Mouse (Mus musculus) heart, embryonic 15.5 days (tissue): Measurements from ENCODE around the gene Cdhr2. TPM values are rescaled to one million over a fixed set of nuclear protein-coding genes. Genes with fewer than 3 reads are reported as not detected.
A peak's percentile ranks its signal among the peaks of the same experiment; 100 is the strongest.

Experiments used
- ATAC-seq: fragments of 200-750 bp; cut with Nextera tagmentation; replicated peaks from 2 replicates; pipeline ENCODE4 v1.8.0; 2017; ENCODE audit warnings: low read depth, moderate TSS enrichment; ENCODE audit not compliant: insufficient number of reproducible peaks, insufficient read depth, low FRiP score
- H3K27ac ChIP-seq: fragments of 300-500 bp; sonication (generic); 2 replicates; pipeline ENCODE4 v1.5.1; 2015; ENCODE audit warnings: mild to moderate bottlenecking, inconsistent platforms
- H3K27me3 ChIP-seq: fragments of 300-500 bp; sonication (generic); 2 replicates; pipeline ENCODE4 v1.6.1; 2015; ENCODE audit warnings: inconsistent platforms
- H3K36me3 ChIP-seq: fragments of 300-500 bp; sonication (generic); 2 replicates; pipeline ENCODE4 v1.6.1; 2015; ENCODE audit warnings: mild to moderate bottlenecking, inconsistent platforms
- H3K4me1 ChIP-seq: fragments of 300-500 bp; sonication (generic); replicated peaks from 2 replicates; pipeline ENCODE4 v1.6.1; 2015; ENCODE audit warnings: inconsistent platforms
- H3K4me2 ChIP-seq: fragments of 300-500 bp; sonication (generic); 2 replicates; pipeline ENCODE4 v1.6.1; 2015; ENCODE audit warnings: inconsistent platforms, mild to moderate bottlenecking, moderate library complexity
- H3K4me3 ChIP-seq: fragments of 300-500 bp; sonication (generic); 2 replicates; pipeline ENCODE4 v1.5.1; 2015; ENCODE audit warnings: mild to moderate bottlenecking, inconsistent platforms
- H3K9ac ChIP-seq: fragments of 300-500 bp; sonication (generic); 2 replicates; pipeline ENCODE4 v1.6.1; 2015; ENCODE audit warnings: mild to moderate bottlenecking, inconsistent platforms
- H3K9me3 ChIP-seq: fragments of 300-500 bp; sonication (generic); replicated peaks from 2 replicates; pipeline ENCODE4 v1.6.1; 2016; ENCODE audit warnings: inconsistent platforms
- WGBS: fragments of 180-500 bp; shearing (Covaris S2); methylation state at CpG from one replicate; pipeline ENCODE4 v1.1.7; 2015; ENCODE audit warnings: mixed read lengths; 5-methylcytosine and 5-hydroxymethylcytosine counted together
- polyA plus RNA-seq: library from polyadenylated mRNA; unstranded; fragments of >200 nt; fragmentation: Nextera tagmentation; extraction: Ambion mirVana; gene quantifications from 2 replicates; pipeline ENCODE4 v1.2.1, GENCODE M21; 2015

Gene Cdhr2
- polyA plus RNA-seq, 1 experiment from 2014 or later: 0.04 TPM

DNA sequence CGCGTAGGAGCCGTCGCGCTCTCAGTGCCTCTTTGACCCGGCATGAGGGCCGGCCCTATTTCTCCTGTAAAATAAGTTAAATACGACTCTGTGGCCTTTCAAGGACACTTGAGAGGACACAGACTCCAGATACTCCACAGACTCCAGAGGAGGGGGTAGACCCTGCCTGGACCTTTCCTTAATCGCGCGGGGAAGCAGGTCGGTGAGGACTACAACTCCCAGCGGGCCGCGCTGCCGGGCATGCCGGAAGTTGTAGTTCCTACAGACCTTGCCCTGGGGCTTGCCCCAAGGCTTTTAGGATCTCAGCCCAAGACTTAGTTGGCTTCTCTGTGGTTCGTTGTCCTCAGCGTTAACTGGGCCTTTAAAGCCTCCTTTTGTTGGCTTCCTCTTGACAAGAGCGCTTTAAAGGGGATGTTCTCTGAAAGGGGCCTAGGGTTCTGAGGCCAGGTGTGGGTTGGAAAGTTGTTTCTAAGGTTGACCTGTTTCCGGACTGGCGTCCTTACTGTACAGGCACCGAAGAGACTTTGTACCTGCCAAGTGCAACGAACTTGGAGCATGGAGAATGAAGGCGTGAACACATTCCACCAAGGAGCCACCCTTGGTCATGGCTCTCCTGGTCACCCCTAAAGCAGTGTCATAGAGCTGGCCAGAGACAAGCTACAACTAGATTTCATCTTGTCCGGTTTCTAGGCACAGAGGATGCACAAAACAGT is 6.8 kb upstream of the Cdhr2 start:
- H3K4me2 ChIP-seq: peak overlapping the region; percentile 66
- no peaks in the 10 kb centered on the region for H3K27me3 ChIP-seq
- peak; percentile 56 for ATAC-seq
- H3K9me3 ChIP-seq: no peaks in the 10 kb centered on the region
- H3K36me3 ChIP-seq: no peaks in the 10 kb centered on the region
- H3K4me1 ChIP-seq: peaks cover 30% of the 10 kb centered on the region
- peak overlapping the region; percentile 91 for H3K4me3 ChIP-seq
- H3K27ac ChIP-seq: peak overlapping the region; percentile 98
- peak overlapping the region; percentile 67 for H3K9ac ChIP-seq
- 13% methylated on average over 26 of the region's 26 CpGs for WGBS

- H3K4me3 ChIP-seq: no peak overlapping the region
- no peaks in the 10 kb centered on the region for H3K9me3 ChIP-seq
- no peak overlapping the region for H3K27ac ChIP-seq
- H3K4me1 ChIP-seq: peaks cover 26% of the 10 kb centered on the region
- no peaks in the 10 kb centered on the region for H3K27me3 ChIP-seq
- 84% methylated on average over 11 of the region's 11 CpGs for WGBS
- H3K36me3 ChIP-seq: no peaks in the 10 kb centered on the region
- no peak for ATAC-seq
- no peak overlapping the region for H3K4me2 ChIP-seq
- H3K9ac ChIP-seq: no peak overlapping the region
These were observed 5.6 kb upstream of the Cdhr2 start for GRCm38 (mm10) chr13:54695479-54696230.

DNA sequence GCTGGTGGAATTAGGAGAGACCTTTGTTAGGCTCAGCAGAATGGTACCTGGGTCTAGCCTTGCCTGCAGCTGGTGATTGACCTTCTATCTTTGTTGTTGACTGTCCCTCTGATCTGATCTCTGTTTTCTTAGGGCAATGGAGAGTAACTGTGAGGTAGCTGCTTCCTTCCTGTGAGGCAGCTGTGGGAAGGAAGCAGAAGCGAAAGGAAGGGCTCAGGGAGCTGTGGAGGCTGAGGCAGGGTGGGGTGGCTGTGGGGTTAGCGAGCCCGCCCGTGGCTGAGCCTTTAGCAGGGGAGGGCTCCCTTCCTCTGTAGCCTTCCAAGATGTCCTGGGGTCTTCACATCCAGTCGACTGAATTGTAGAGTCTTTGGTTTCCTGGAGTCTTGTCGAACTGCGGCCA is 1.2 kb downstream of the Cdhr2 start:
- Histone ChIP-seq H3K4me2 (no peak overlapping the region), H3K9me3 (no peaks in the 10 kb centered on the region), H3K4me1 (no peaks in the 10 kb centered on the region), H3K27me3 (0 out of 2 replicates have a peak, but pooled peaks cover 3% of the 10 kb centered on the region), H3K36me3 (no peaks in the 10 kb centered on the region), H3K27ac (no peak overlapping the region), H3K9ac (no peak overlapping the region), H3K4me3 (no peak overlapping the region)
- ATAC-seq: no peak
- 67% methylated on average over 7 of the region's 7 CpGs for WGBS

DNA sequence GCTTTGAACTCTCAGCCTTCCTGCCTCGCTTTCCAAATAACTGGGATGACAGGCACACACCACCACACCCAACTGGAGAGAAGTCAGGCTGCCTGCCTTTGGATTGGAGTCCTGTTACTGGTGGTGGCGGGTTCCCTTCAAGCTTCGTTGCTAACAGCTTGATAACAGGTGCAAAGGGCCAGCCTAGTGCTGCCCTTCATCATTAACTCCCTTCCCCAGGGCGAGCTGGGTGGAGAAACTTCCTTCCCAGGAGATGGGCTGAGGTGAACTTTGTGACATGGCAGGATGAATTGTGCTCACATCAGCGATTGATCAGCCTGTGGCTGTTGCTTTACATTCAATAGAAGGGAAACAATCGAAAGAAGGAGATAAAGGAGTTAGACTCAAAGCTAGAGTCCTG is 3.6 kb downstream of the Cdhr2 start:
- 38% methylated on average over 6 of the region's 6 CpGs for WGBS

DNA sequence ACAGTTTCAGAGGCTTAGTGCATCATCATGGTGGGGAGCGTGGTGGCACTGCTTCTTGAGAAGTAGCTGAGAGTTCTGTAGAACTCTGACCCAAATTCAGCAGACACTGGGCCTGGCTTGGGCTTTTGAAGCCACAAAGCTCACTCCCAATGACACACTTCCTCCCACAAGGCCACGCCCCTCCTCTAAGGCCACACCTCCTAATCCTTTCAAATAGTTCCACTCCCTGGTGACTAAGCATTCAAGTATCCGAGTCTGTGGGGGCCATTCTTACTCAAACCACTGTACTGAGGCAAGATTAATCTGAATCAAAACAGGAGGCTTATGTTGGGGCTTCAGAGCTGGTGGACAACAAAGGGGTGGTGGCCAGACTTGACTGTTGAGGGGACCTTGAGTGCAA is 9.6 kb downstream of the Cdhr2 start:
- H3K27ac ChIP-seq: no peak overlapping the region
- H3K9ac ChIP-seq: no peak overlapping the region
- no peaks in the 10 kb centered on the region for H3K4me1 ChIP-seq
- 64% methylated on average over 3 of the region's 3 CpGs for WGBS
- H3K36me3 ChIP-seq: no peaks in the 10 kb centered on the region
- no peak for ATAC-seq
- H3K9me3 ChIP-seq: no peaks in the 10 kb centered on the region
- no peak overlapping the region for H3K4me3 ChIP-seq
- H3K4me2 ChIP-seq: no peak overlapping the region
- peaks cover 8% of the 10 kb centered on the region for H3K27me3 ChIP-seq

More for the DNA sequence above, 3.6 kb downstream of the Cdhr2 start:
- H3K9ac ChIP-seq: no peak overlapping the region
- no peaks in the 10 kb centered on the region for H3K9me3 ChIP-seq
- no peak for ATAC-seq
- no peak overlapping the region for H3K4me2 ChIP-seq
- no peaks in the 10 kb centered on the region for H3K36me3 ChIP-seq
- no peak overlapping the region for H3K4me3 ChIP-seq
- no peaks in the 10 kb centered on the region for H3K4me1 ChIP-seq
- no peak overlapping the region for H3K27ac ChIP-seq
- 0 out of 2 replicates have a peak, but pooled peaks cover 3% of the 10 kb centered on the region for H3K27me3 ChIP-seq

GRCm38 (mm10) chr13:54714393-54714792 is 13.1 kb downstream of the Cdhr2 start:
- H3K36me3 ChIP-seq: no peaks in the 10 kb centered on the region
- no peaks in the 10 kb centered on the region for H3K4me1 ChIP-seq
- no peak for ATAC-seq
- H3K9me3 ChIP-seq: no peaks in the 10 kb centered on the region
- 42% methylated on average over 4 of the region's 4 CpGs for WGBS
- no peak overlapping the region for H3K9ac ChIP-seq
- H3K4me2 ChIP-seq: no peak overlapping the region
- H3K4me3 ChIP-seq: no peak overlapping the region
- no peak overlapping the region for H3K27ac ChIP-seq
- peaks cover 15% of the 10 kb centered on the region for H3K27me3 ChIP-seq

DNA sequence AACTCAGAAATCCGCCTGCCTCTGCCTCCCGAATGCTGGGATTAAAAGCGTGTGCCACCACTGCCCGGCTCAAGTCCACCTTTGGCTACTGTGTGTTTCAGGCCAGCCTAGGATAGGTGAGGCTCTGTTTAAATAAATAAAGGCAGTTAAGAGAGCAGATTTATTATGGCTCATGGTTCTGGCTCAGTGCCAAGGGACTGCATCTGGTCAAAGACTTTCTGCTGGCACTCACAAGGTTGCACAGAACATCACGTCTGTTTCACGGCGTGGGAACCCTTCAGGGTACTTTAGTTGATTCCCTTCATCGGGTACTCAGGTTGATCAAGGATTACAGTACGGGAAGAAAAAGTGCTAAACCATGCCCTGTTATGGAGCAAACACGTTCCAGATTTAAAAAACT is 13.7 kb downstream of the Cdhr2 start:
- Histone ChIP-seq H3K4me3 (no peak overlapping the region), H3K27me3 (peaks cover 15% of the 10 kb centered on the region), H3K9me3 (no peaks in the 10 kb centered on the region), H3K4me1 (no peaks in the 10 kb centered on the region), H3K9ac (no peak overlapping the region), H3K4me2 (no peak overlapping the region), H3K36me3 (no peaks in the 10 kb centered on the region), H3K27ac (no peak overlapping the region)
- no peak for ATAC-seq
- 62% methylated on average over 10 of the region's 10 CpGs for WGBS

GRCm38 (mm10) chr13:54716916-54717315 is 15.7 kb downstream of the Cdhr2 start:
- WGBS: 2% methylated on average over 5 of the region's 5 CpGs
- Histone ChIP-seq H3K4me3 (no peak overlapping the region), H3K4me1 (no peaks in the 10 kb centered on the region), H3K27me3 (peaks cover 15% of the 10 kb centered on the region), H3K9ac (no peak overlapping the region), H3K27ac (no peak overlapping the region), H3K36me3 (no peaks in the 10 kb centered on the region), H3K4me2 (no peak overlapping the region), H3K9me3 (no peaks in the 10 kb centered on the region)
- ATAC-seq: no peak

- WGBS: 87% methylated on average over 3 of the region's 3 CpGs
- ATAC-seq: no peak
- no peak overlapping the region for H3K27ac ChIP-seq
These were observed 21.9 kb downstream of the Cdhr2 start for GRCm38 (mm10) chr13:54723143-54723542.

GRCm38 (mm10) chr13:54726131-54726530 is 24.9 kb downstream of the Cdhr2 start:
- Histone ChIP-seq H3K27me3 (peaks cover 10% of the 10 kb centered on the region), H3K9ac (no peak overlapping the region), H3K27ac (no peak overlapping the region), H3K9me3 (no peaks in the 10 kb centered on the region), H3K4me3 (no peak overlapping the region), H3K4me2 (no peak overlapping the region), H3K4me1 (no peaks in the 10 kb centered on the region), H3K36me3 (no peaks in the 10 kb centered on the region)
- 36% methylated on average over 11 of the region's 11 CpGs for WGBS
- ATAC-seq: no peak; the same call in 1 of the 2 replicates

More at GRCm38 (mm10) chr13:54723143-54723542, 21.9 kb downstream of the Cdhr2 start:
- no peaks in the 10 kb centered on the region for H3K4me1 ChIP-seq
- H3K4me2 ChIP-seq: no peak overlapping the region
- no peak overlapping the region for H3K4me3 ChIP-seq
- no peaks in the 10 kb centered on the region for H3K9me3 ChIP-seq
- no peak overlapping the region for H3K9ac ChIP-seq
- peaks cover 7% of the 10 kb centered on the region for H3K27me3 ChIP-seq
- H3K36me3 ChIP-seq: no peaks in the 10 kb centered on the region

GRCm38 (mm10) chr13:54736931-54737330 is 35.7 kb downstream of the Cdhr2 start:
- ATAC-seq: no peak
- Histone ChIP-seq H3K4me1 (peaks cover 13% of the 10 kb centered on the region), H3K27me3 (peaks cover 73% of the 10 kb centered on the region), H3K9me3 (no peaks in the 10 kb centered on the region), H3K9ac (no peak overlapping the region), H3K4me2 (peak overlapping the region; percentile 74), H3K4me3 (no peak overlapping the region), H3K27ac (no peak overlapping the region), H3K36me3 (no peaks in the 10 kb centered on the region)
- WGBS: 24% methylated on average over 3 of the region's 3 CpGs
